Mouse (Mus musculus): ENCODE results near the gene Tubb3. TPM values are rescaled to one million over a fixed set of nuclear protein-coding genes. Genes with fewer than 3 reads are reported as not detected.
"Not testable (repeated sequence)": the region's sequence is repeated elsewhere in the genome, so short reads cannot be mapped to it uniquely, and the experiment has no call there.

Tubb3 gene
- total RNA-seq, 2 experiments from 2014 or later: not detected

GRCm38 (mm10) chr8:123445981-123446380, 34.8 kb downstream of the Tubb3 start:
- DNase-seq: no peak
- Histone ChIP-seq H3K27ac (no peak overlapping the region), H3K4me3 (no peak overlapping the region)
- intact Hi-C loops (cut with DNase I): no loop called here
- no peak for TF ChIP-seq CTCF (IDR thresholded peaks at IDR 0.05)

- DNase-seq: no peak
- intact Hi-C loops (cut with DNase I): no loop called here
- Histone ChIP-seq H3K27ac (no peak overlapping the region), H3K4me3 (no peak overlapping the region)
- no peak for TF ChIP-seq CTCF (IDR thresholded peaks at IDR 0.05)
These were observed 35.6 kb downstream of the Tubb3 start for GRCm38 (mm10) chr8:123446799-123447198.

DNA sequence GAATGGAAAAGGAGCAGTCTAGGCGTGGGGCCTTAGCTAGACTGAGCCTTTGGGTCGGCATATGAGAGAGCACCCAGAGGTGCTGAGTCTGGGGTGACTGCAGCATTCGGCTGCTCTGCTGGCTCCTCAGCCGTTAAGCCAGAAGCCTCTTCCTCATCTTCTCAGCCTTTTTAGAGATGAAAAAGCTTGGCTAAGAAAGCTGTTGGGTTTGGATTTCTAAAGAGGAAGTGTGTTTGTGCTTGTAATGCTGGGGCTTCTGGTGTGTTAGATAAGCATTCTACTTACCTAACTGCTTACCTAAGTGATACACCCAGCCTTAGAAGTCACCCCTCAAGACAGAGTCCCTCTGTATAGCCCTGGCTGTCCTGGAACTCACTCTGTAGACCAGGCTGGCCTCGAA, 39.6 kb downstream of the Tubb3 start:
- Histone ChIP-seq H3K4me3 (no peak overlapping the region), H3K27ac (no peak overlapping the region)
- no peak for TF ChIP-seq CTCF (IDR thresholded peaks at IDR 0.05)
- DNase-seq: no peak
- intact Hi-C loops (cut with DNase I): no loop called here

GRCm38 (mm10) chr8:123451747-123452146, 40.5 kb downstream of the Tubb3 start:
- H3K4me3 ChIP-seq; DNase-seq; intact Hi-C loops (cut with DNase I); H3K27ac ChIP-seq: not testable (repeated sequence)

GRCm38 (mm10) chr8:123452149-123452548, 40.9 kb downstream of the Tubb3 start:
- no peak for DNase-seq
- no peak for TF ChIP-seq CTCF (IDR thresholded peaks at IDR 0.05)
- intact Hi-C loops (cut with DNase I): no loop called here

DNA sequence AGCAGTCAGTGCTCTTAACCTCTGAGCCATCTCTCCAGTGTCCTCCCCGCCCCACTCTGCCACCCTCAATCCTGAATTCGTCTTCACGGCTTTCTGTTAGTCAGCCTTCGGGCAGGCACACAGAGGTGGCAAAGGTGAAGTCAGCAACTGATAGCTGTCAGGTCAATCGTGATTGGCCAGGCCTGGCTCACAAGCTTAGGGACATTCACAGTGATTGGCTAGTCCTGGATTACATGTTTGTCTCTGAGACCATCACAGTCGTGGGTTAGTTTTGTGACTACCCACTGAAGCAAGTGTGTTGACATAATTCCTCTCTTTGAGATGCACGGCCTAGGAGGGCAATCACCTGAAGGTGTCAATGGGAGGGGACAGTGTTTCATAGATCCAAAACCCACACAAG, 42.1 kb downstream of the Tubb3 start:
- DNase-seq: no peak
- intact Hi-C loops (cut with DNase I): no loop called here
- Histone ChIP-seq H3K4me3 (no peak overlapping the region), H3K27ac (no peak overlapping the region)
- TF ChIP-seq CTCF (IDR thresholded peaks at IDR 0.05): no peak

More at GRCm38 (mm10) chr8:123452149-123452548, 40.9 kb downstream of the Tubb3 start:
- Histone ChIP-seq H3K4me3 (no peak overlapping the region), H3K27ac (no peak overlapping the region)

- no peak for DNase-seq
- Histone ChIP-seq H3K4me3 (no peak overlapping the region), H3K27ac (no peak overlapping the region)
- intact Hi-C loops (cut with DNase I): no loop called here
- no peak for TF ChIP-seq CTCF (IDR thresholded peaks at IDR 0.05)
These were observed 42.7 kb downstream of the Tubb3 start for GRCm38 (mm10) chr8:123453951-123454350.

GRCm38 (mm10) chr8:123454559-123454958, 43.3 kb downstream of the Tubb3 start:
- DNase-seq: no peak
- TF ChIP-seq CTCF (IDR thresholded peaks at IDR 0.05): no peak
- intact Hi-C loops (cut with DNase I): no loop called here
- no peak overlapping the region for H3K4me3 ChIP-seq
- no peak overlapping the region for H3K27ac ChIP-seq

GRCm38 (mm10) chr8:123463651-123464050, 52.4 kb downstream of the Tubb3 start:
- DNase-seq: no peak
- H3K4me3 ChIP-seq: no peak overlapping the region
- TF ChIP-seq CTCF (IDR thresholded peaks at IDR 0.05): no peak
- H3K27ac ChIP-seq: no peak overlapping the region
- intact Hi-C loops (cut with DNase I): no loop called here

GRCm38 (mm10) chr8:123467476-123467875, 56.3 kb downstream of the Tubb3 start:
- no peak for TF ChIP-seq CTCF (IDR thresholded peaks at IDR 0.05)
- Histone ChIP-seq H3K27ac (no peak overlapping the region), H3K4me3 (no peak overlapping the region)
- DNase-seq: no peak
- intact Hi-C loops (cut with DNase I): no loop called here

Other genes starting within 250 kb of the Tubb3 start
- 10 to 100 TPM; 13.6 to 16.7 TPM for gene Dpep1, start 225.2 kb upstream of the Tubb3 start, total RNA-seq (2021)
- 10 to 100 TPM; 42.6 to 43.8 TPM for gene Chmp1a, start 198.7 kb upstream of the Tubb3 start, total RNA-seq (2021)
- 1 to 10 TPM; 1.2 to 1.8 TPM for gene Spata33, start 198.6 kb upstream of the Tubb3 start, total RNA-seq (2021)
- 10 to 100 TPM; 13.0 to 15.2 TPM for gene Cdk10, start 186.6 kb upstream of the Tubb3 start, total RNA-seq (2021)
- gene Spata2l, start 175.2 kb upstream of the Tubb3 start, total RNA-seq (2021): 1 to 10 TPM; 1.5 to 2.3 TPM
- gene Zfp276, start 157.2 kb upstream of the Tubb3 start, total RNA-seq (2021): 1 to 10 TPM; 5.2 to 8.1 TPM
- 10 to 100 TPM; 17.7 to 18.3 TPM for gene Vps9d1, start 157.1 kb upstream of the Tubb3 start, total RNA-seq (2021)
- not detected for gene Fanca, start 92.8 kb upstream of the Tubb3 start, total RNA-seq (2021)
- gene Spire2, start 78.7 kb upstream of the Tubb3 start, total RNA-seq (2021): not detected
- gene Tcf25, start 37.7 kb upstream of the Tubb3 start, total RNA-seq (2021): 100 to 1,000 TPM; 134 to 140 TPM
- gene Mc1r, start 4.3 kb upstream of the Tubb3 start, total RNA-seq (2021): not detected
- gene Def8, start 12.1 kb downstream of the Tubb3 start, total RNA-seq (2021): 10 to 100 TPM; 38.5 to 39.1 TPM
- gene Afg3l1, start 66.5 kb downstream of the Tubb3 start, total RNA-seq (2021): 10 to 100 TPM; 37.5 to 44.5 TPM
- not detected for gene Dbndd1, start 104.0 kb downstream of the Tubb3 start, total RNA-seq (2021)
- gene Gas8, start 107.4 kb downstream of the Tubb3 start, total RNA-seq (2021): 1 to 10 TPM; 3.7 to 4.2 TPM
- gene Rhou, start 242.5 kb downstream of the Tubb3 start, total RNA-seq (2021): 10 to 100 TPM; 15.2 to 44.8 TPM